Mouse (Mus musculus): ENCODE data around the gene Sh3glb1. TPM values are rescaled to one million over a fixed set of nuclear protein-coding genes. Genes with fewer than 3 reads are reported as not detected.

The Sh3glb1 gene
- total RNA-seq, 2 experiments from 2014 or later = 269 to 286 TPM

DNA sequence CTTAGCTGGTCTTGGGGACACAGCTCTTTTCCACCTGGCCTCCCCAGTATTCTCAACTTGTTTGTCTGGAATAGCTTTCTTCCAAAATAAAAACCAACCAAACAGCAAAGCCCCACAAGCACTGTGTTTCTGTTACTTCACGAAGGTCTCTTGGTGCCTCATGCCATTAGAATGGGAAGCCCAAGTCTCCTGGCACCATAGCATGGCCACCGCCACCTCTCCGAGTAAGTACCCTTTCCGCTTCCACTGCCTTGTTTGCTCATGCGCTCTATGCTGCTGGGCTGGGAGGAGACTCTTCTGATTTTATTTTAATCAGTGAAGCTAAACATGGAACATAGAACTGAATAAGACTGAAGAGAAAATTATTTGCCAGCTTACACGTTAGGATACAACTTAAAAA is 2.3 kb downstream of the Sh3glb1 start:
- DNase-seq = no peak
- intact Hi-C loops (cut with DNase I; ENCODE audit: low total_unique reads) = no loop called here

DNA sequence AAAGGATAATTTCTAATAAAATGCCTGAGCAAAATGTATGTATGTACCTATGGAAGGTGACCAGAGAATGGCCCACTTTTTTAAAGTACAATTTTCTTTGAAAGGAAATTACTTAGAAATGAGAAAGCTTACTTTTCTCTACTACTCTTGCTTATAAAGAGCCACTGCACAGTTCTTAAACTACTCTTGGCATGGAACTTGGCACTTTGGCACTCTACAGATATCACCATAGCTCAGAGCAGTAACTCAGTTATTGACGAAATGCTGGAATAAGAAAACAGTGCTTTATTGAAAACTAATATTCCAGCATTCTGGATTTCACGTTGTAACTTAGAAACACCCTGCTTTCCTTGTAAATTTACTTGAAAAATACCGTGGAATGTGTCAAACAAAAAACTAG is 3.0 kb downstream of the Sh3glb1 start:
- no peak for DNase-seq
- intact Hi-C loops (cut with DNase I; ENCODE audit: low total_unique reads) = no loop called here

DNA sequence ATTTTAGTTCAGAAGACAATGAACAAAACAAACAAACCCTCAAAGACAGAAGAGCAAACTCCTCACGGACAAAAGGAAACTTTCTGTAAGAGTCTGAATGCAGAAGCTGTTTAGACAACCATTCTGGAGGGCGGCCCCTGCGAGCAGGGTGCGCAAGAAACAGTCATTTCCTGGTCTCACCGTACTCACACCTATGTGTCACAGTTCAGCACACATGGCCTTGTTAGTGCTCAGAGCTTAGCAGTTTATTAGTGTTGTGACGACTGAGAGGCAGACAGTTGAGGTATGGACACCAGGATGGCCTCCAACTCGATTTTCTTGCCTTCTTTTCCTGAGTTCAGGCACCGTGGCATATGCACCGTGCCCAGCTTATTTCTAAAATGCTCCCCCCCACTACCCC is 4.2 kb downstream of the Sh3glb1 start:
- intact Hi-C loops (cut with DNase I; ENCODE audit: low total_unique reads) = no loop called here
- DNase-seq = no peak

DNA sequence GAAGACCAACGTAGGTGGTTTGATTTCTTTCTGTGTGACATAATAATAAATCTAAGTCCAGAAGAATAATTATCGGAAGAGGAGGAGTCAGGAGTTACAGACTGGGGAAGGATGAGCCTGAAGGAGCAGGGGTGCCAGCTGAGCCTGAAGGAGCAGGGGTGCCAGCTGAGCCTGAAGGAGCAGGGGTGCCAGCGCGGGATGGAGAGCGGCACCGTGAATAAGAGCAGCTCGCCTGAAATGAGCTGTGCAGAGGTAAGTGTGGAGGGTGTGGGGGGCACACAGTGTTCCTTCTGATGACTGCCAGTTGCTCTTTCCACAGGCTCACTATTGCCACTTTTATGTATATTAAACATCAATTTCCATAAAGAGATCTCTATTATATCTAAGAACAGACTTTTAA is 5.1 kb downstream of the Sh3glb1 start:
- no peak for DNase-seq
- intact Hi-C loops (cut with DNase I; ENCODE audit: low total_unique reads) = no loop called here

DNA sequence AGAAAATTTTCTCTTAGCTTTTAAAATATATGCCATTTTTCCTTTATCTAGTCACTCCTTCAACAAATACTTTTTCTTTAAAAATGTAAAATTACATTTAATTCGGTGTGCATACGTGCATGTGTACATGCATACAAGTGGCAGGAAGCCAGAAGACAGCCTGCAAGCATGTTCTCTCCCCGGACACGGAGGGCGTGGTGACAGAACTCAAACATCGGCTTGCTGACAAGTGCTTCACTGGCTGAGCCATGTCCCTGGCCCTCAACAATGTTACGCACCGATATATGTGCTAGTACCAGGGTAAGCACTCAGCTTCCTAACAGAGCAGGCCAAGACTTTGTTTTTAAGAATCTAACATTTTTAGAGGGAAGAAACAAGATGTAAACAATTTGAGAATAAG is 5.5 kb downstream of the Sh3glb1 start:
- intact Hi-C loops (cut with DNase I; ENCODE audit: low total_unique reads) = no loop called here
- DNase-seq = no peak

DNA sequence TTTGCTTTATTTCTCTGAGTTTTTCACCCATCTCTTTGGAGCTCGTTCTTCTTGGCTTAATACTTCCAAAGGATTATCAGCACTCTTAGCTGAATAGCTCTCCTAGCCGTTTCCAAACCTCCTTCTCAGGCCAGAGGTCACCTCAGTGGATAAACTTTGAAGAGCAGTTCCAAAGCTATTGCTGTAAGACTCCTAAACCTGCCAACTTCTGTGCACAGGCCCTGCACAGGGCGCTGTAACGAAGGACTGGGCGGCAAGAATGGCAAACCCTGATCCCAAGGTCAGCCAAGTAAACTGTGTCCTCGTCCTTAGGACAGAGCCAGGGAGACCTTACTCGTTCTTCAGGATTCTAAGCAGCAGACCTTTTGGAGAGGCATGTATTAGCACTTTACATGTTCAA is 6.0 kb downstream of the Sh3glb1 start:
- intact Hi-C loops (cut with DNase I; ENCODE audit: low total_unique reads) = no loop called here
- DNase-seq = no peak

DNA sequence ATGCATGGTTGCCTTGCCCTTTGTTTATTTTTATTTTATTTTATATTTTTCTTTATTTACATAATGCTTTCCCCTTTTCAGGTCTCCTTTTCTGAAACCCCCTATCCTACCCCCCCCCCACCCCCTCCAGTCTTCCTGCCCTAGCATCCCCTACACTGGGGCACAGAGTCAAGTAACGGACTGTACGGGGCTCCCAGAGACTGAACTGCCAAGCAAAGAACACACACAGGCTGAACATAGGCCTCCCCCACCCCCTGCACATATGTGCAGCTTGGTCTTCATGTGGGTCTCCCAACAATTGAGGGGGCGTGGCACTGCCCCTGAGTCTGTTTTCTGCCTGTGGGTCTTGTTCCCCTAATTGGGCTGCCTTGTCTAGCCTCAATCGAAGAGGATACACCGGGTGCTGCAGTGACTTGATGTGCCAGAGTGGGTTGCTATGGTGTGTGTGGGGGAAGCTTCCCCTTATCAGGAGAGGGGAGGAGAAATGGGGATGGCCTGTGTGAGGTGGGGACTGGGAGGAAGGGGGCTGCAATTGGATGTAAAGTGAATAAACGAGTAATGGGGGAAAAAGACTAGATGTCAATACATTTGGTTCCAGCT is 8.4 kb downstream of the Sh3glb1 start:
- no peak for DNase-seq
- intact Hi-C loops (cut with DNase I; ENCODE audit: low total_unique reads) = no loop called here

DNA sequence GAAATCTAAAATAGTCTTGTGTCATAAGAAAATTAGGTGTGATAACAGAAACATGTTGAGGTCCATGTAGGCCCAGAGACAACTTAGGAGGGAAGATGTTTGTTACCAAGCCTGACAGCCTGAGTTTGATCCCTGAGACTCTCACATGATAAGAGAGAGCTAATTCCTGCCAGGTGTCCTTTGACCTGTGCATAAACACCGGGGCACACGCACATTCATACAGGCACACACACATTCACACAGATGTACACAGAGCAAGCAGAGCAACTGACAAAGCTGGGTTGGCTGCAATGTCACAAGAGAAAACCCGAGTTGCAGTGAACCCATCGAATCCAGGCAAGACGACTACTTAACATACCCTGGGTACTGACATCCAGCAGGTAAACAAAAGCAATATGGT is 11.5 kb downstream of the Sh3glb1 start:
- no peak for DNase-seq
- intact Hi-C loops (cut with DNase I; ENCODE audit: low total_unique reads) = no loop called here

DNA sequence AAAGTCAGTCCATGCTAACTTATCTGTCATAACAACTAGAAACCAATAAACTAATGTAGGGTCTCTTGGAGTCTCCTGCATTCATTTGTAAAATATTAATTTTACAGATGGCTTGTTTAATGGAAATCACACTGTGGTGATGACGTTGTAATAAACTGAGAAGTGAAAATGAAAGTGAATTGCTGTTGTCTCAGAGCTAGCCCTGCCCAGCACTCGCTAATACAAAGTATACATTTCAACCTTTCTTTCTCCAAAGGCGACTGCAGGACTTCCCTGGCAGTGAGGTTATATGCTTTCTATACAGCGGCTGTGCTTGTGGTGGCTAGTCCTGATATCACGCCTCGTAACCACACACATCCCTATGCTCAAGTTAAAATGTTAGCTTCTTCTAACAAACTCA is 16.2 kb downstream of the Sh3glb1 start:
- intact Hi-C loops (cut with DNase I; ENCODE audit: low total_unique reads) = no loop called here
- DNase-seq = no peak

DNA sequence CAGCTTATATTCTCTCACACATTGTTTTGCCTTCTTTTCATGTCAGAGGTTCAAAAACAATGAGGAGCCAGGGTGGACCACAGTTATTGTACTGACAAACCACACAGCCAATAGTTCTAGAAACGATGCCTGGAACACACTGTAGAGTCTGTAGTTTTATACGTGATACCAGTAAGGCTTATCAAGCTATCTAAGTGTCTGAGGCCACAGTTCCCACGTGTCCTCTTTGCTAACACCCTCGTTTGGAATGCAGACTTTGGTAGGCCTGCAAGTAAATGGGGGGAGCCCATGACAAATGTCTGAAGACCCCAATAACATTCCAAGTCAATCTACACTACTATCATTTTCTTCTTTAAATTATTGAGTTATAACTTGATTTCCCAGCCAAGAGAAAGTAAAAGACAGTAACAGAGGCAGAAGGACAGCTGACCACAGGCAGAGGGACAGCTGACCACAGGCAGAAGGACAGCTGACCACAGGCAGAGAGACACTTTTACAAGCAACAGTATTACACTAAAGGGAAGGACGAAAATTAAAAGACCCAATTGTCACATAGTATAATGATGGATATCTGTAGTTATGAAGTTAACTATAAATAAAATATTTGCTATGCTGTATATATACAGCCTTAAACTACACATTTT is 21.2 kb downstream of the Sh3glb1 start:
- intact Hi-C loops (cut with DNase I; ENCODE audit: low total_unique reads) = no loop called here
- no peak for DNase-seq

DNA sequence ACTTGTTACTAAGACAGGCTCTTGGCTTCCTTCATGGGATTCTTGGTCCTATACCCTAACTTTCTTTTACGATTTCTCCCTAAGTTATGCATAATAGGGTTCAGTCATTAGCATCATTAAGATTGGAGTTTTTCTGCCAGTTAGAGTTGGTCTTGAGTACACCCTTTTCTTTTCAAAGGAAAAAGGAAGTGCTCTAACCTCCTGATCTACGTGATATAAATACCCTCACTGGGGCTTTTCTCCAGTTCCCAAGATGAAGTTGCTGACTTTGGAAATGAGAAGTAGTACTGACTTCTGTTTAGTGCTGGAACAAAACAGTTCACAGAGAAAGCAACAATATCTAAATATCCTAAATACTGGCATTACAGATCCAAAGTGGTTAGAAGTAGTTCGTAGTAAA is 22.2 kb downstream of the Sh3glb1 start:
- intact Hi-C loops (cut with DNase I; ENCODE audit: low total_unique reads) = no loop called here
- no peak for DNase-seq

DNA sequence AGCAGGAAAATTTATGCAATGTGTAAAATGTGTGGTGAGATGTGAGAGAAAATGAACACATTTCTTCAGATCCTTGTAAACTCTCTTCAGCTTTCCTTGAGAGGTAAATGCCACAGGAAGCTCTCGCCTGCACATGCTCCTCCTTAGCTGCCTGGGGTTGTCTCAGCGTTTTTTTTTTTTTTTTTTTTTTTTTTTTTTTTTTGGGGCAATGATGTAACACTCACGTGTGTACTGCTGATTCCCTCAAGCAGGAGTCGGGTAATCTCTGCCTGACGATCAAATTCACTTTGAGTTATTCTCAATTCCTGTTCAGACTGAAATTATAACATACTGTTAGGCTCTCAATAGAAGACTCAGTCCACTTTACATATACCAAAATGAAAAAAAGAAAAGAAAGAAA is 23.0 kb downstream of the Sh3glb1 start:
- no peak for DNase-seq
- intact Hi-C loops (cut with DNase I; ENCODE audit: low total_unique reads) = no loop called here

DNA sequence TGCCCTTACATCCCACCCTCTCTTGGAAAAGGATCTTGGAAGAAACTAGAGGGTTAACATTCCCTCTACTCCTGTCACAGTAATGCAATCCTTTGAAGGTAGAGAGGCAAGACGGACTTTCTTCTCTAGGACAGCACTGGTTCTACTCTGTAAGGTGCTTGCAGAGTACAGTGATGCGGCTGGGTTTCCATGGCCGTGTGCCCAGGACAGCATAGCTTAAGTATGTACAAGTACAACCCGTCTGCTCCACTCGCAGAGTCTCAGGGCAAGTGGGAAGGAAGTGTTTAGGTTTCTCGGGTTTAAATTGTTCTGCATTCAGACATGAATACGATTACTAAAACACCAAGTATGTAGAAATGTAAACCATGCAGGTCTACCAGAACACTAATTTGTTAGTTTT is 25.2 kb downstream of the Sh3glb1 start:
- intact Hi-C loops (cut with DNase I; ENCODE audit: low total_unique reads) = loop anchor here (5.0 kb wide), 1 partner anchor 243 kb away; no protein-coding TSS in a partner anchor
- DNase-seq = no peak

DNA sequence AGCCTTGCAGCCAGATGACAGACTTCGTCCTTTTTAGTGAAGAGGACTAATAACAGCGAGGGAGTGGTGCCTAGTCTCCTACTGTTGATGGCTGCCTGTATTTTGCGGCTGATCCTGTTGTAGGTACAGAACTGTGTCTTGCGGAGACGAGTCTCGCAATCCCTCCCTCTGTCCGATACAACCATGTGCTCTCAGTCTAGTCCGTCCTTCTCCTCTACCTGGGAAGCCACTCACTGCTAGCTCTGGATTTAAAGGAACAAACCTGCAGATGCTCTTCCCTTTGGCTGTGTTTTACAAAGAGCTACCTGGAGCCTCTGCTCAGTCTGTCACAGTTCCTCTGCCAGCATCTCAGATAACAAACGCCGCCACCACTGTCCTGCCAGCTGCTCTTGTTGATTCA is 26.1 kb downstream of the Sh3glb1 start:
- intact Hi-C loops (cut with DNase I; ENCODE audit: low total_unique reads) = loop anchor here (5.0 kb wide), 1 partner anchor 242 kb away; no protein-coding TSS in a partner anchor

DNA sequence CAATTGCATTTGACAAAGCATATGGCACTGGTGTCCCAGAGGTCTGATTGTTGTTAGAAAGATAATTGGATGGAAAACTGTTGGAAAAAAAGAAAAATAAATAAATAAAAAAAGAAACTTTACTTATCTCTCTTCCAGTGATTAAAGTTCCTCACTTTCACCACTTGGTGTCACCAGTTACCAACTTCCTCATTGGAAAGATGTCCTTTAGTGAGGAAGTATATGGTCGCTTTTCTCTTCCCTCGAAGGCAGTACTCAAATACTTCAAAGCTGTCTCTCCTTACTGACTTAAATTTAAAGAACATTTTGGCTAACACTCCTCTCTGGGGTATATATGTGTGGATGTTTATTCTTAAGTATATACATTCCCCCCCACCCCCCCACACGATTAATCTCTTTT is 28.1 kb downstream of the Sh3glb1 start:
- intact Hi-C loops (cut with DNase I; ENCODE audit: low total_unique reads) = loop anchor here (5.0 kb wide), 1 partner anchor 240 kb away; no protein-coding TSS in a partner anchor
- DNase-seq = no peak

More for the DNA sequence above, 26.1 kb downstream of the Sh3glb1 start:
- DNase-seq = no peak

DNA sequence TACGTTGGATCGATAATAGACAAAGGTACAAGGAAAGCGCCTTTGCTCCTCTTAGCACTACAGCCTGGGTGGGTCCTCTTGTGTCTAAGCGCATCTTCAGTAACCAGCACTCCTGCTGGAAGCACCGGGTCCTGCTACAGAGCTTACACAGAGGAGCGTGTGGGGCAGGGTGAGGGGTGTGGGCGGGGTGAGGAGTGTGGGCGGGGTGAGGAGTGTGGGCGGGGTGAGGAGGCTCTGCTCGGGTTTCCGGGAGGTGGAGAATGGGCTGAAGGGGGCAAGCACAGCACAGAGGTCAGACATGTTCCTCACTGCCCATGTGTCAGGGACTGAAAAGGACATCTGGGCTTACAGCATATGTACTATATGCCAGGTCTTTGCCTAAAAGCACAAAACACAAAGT is 30.9 kb downstream of the Sh3glb1 start:
- DNase-seq = peak; percentile 34
- intact Hi-C loops (cut with DNase I; ENCODE audit: low total_unique reads) = no loop called here

DNA sequence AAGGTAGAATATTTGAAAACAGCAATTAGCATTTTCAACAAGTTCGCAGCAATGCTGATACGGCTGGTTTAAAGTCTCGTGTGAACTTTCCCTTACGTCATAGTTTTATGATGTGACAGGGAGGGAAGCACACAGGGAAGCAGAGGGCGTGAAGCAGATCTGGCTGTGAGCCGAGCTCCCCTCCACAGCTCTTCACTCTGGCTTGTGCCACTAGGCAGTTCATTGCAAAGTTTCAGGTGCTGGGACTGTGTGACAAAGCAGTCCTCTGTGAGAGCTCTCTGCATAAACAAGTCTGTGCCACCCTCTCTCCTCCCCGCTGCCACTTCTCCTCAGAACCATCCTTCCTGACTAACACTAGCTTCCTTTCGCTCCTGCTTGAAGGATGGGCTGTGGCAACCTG is 31.9 kb downstream of the Sh3glb1 start:
- DNase-seq = no peak
- intact Hi-C loops (cut with DNase I; ENCODE audit: low total_unique reads) = no loop called here

DNA sequence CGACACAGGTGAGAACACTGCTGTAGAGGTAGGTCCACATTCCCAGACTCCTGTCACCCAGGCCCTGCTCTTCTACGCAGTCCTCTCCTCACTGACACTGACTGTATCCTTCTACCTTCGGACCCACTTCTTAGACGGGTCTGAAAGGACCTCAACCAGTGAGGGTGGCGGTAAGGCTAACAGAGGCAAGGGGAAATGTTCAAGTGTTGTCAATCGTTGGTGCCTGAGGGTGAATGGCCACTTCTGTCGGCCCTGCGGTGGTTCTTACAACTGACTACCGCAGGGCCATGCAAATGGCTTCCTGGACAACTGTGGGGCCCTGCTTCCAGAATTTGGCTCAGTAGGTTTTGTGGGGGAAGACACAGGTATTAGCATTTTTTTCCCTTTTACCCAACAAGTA is 32.5 kb downstream of the Sh3glb1 start:
- intact Hi-C loops (cut with DNase I; ENCODE audit: low total_unique reads) = no loop called here
- DNase-seq = no peak

DNA sequence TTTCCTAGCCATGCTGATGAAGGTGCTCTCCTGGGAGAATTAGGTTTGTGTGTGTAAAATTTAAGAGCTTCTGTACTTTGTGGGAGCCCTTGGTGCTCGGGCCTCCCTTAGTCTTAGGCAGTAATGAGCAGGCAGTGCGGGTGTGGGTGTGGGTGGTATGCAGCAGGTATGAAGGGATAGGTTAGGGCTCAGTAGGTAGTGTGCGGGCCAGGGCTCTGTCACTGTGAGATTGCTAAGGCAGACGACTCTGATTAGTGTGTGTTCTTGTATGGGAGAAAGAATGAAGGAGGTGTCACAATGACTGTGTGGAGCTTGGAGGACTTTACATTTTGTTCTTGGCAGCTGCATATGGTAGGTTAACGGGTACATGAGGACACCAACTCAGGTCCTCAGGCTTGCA is 34.0 kb downstream of the Sh3glb1 start:
- no peak for DNase-seq
- intact Hi-C loops (cut with DNase I; ENCODE audit: low total_unique reads) = no loop called here

DNA sequence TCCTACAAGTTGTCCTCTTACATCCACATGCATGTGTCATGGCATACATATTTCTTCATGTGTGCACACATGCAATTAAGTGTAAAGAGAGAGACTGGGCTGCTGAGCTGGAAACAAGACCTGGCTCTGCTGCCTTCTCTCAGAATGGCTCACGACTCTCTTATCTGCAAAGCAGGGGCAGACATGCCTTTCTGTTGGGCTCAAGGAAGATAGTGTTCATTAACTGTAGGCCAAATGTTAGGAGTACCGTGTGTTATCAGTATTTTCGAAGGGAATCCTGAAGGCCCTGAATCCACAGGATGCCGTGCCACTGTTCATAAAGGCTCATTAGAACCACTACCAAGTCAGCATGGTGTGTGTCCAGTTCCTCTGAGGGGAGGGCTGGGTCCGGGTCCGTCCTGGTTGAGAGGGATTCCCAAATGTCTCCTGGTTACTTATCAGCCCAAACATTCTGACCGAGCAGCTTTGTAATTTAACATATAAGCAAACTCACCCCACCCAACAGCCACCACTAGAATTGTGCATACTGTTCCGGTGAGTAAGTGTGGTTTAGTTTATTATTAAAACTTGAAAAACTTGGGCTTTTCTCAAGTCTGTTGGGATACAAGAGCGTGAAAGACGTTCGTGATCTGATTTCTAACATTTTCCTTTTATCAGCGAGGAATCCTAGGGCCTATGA is 36.9 kb downstream of the Sh3glb1 start:
- intact Hi-C loops (cut with DNase I; ENCODE audit: low total_unique reads) = no loop called here
- DNase-seq = no peak

DNA sequence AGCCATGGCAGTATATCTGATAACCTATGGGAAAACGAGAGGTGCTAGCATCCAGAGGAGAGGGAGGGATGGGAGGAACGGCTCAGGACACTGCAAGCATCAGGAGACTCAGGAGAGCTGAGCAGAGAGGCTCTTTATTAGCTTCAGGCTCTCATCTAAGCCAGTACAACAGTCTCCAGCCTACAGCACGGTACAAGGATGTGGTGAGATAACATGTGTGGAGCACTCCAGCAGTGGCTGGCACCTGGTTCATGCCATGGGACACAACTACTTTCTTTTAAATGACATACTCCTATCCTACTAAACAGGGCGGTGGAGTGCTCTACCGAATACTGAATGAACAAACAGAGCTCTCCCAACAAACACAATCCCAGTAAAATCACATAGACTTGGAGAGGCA is 38.6 kb downstream of the Sh3glb1 start:
- no peak for DNase-seq
- intact Hi-C loops (cut with DNase I; ENCODE audit: low total_unique reads) = no loop called here

Data from gastrocnemius, postnatal 14 days (tissue).